Mouse (Mus musculus) G1E (cell line): Measurements from ENCODE around the gene Mamdc4.

Experiments used
- CTCF ChIP-seq: IDR thresholded peaks from 2 replicates; pipeline ENCODE4 v1.5.1; 2012; ENCODE audit warnings: low read depth, low read length, inconsistent platforms, mixed read lengths
- GATA1 ChIP-seq: IDR thresholded peaks from 2 replicates; pipeline ENCODE4 v1.6.1; 2012; ENCODE audit warnings: borderline replicate concordance, low read length, inconsistent platforms, mixed read lengths
- GATA2 ChIP-seq: IDR thresholded peaks from 2 replicates; pipeline ENCODE4 v1.6.1; 2012; ENCODE audit warnings: low read depth, low read length, inconsistent platforms, borderline replicate concordance
- TAL1 ChIP-seq: conservative IDR thresholded peaks from 2 replicates; pipeline ENCODE4 v1.6.1; 2012; ENCODE audit warnings: low read depth, low read length, inconsistent platforms, mixed read lengths

- TF ChIP-seq GATA1 (no peak), CTCF (no peak), GATA2 (no peak), TAL1 (no peak)
These were observed 2.6 kb upstream of the Mamdc4 start for GRCm38 (mm10) chr2:25576965-25577891.
